Mouse (Mus musculus): ENCODE data around the gene Cpped1. TPM values are rescaled to one million over a fixed set of nuclear protein-coding genes. Genes with fewer than 3 reads are reported as not detected.

Gene Cpped1
- polyA plus RNA-seq, 1 experiment: 29.6 TPM

GRCm38 (mm10) chr16:11814935-11815650, 94.2 kb downstream of the Cpped1 start:
- TF ChIP-seq CEBPB (IDR thresholded peaks at IDR 0.05; ENCODE audit: insufficient read depth, poor library complexity, severe bottlenecking) (no peak), TCF12 (IDR thresholded peaks at IDR 0.05; ENCODE audit: insufficient read depth, poor library complexity, severe bottlenecking) (no peak), MAX (IDR thresholded peaks at IDR 0.05; ENCODE audit: low read depth) (no peak), MYOD1 (IDR thresholded peaks at IDR 0.05; ENCODE audit: control insufficient read depth in 1 of 3, insufficient read length in 2 of 3, low read depth in 2 of 3) (peak in 2 of 3 experiments; percentile 30 to 63), USF1 (IDR thresholded peaks at IDR 0.05; ENCODE audit: low read depth) (no peak), MYOG (IDR thresholded peaks at IDR 0.05; ENCODE audit: control insufficient read depth in 1 of 3, insufficient read depth in 1 of 3, insufficient read length in 2 of 3, low read depth in 2 of 3) (peak in 2 of 3 experiments; percentile 45 to 56)
- no peaks in the 10 kb centered on the region for H3K79me2 ChIP-seq (ENCODE audit: control insufficient read depth, insufficient read depth)
- no peak overlapping the region for H3K4me3 ChIP-seq
- H3K4me2 ChIP-seq (ENCODE audit: low read depth): no peak overlapping the region
- H3K36me3 ChIP-seq (ENCODE audit: control insufficient read depth, insufficient read depth): no peaks in the 10 kb centered on the region
- no peaks in the 10 kb centered on the region for H3K27me3 ChIP-seq (ENCODE audit: control insufficient read depth, insufficient read depth, insufficient read length)
- H3ac ChIP-seq (ENCODE audit: control insufficient read depth, insufficient read length): no peak overlapping the region

DNA sequence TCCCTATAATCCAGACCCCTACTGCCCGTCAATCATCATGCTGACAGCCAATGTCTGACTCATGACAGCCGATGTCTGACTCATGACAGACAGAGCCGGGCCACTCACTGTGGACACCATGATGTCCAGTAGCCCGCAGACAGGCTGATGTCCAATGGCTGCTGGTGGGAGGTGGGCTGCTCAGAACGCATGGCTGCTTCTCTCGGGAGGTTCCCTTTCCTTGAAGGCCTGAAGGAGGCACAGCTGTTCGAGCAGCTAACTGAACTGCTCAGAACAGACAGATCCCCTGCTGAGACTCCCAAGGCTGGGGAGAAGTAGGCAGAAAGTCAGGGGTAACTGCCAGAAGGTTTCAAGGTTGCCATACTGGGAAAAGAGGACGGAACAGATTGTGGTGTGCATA, 97.1 kb downstream of the Cpped1 start:
- Histone ChIP-seq H3K4me3 (no peak overlapping the region), H3ac (ENCODE audit: control insufficient read depth, insufficient read length) (no peak overlapping the region), H3K36me3 (ENCODE audit: control insufficient read depth, insufficient read depth) (no peaks in the 10 kb centered on the region), H3K79me2 (ENCODE audit: control insufficient read depth, insufficient read depth) (no peaks in the 10 kb centered on the region), H3K27me3 (ENCODE audit: control insufficient read depth, insufficient read depth, insufficient read length) (no peaks in the 10 kb centered on the region), H3K4me2 (ENCODE audit: low read depth) (no peak overlapping the region)
- no peak for TF ChIP-seq POLR2A (IDR thresholded peaks at IDR 0.05; ENCODE audit: insufficient read length, low read depth)
- TF ChIP-seq CEBPB (IDR thresholded peaks at IDR 0.05; ENCODE audit: insufficient read depth, poor library complexity, severe bottlenecking): no peak
- TF ChIP-seq TCF12 (IDR thresholded peaks at IDR 0.05; ENCODE audit: insufficient read depth, poor library complexity, severe bottlenecking): no peak
- TF ChIP-seq POLR2AphosphoS2 (IDR thresholded peaks at IDR 0.05; ENCODE audit: insufficient read length, low read depth): no peak

DNA sequence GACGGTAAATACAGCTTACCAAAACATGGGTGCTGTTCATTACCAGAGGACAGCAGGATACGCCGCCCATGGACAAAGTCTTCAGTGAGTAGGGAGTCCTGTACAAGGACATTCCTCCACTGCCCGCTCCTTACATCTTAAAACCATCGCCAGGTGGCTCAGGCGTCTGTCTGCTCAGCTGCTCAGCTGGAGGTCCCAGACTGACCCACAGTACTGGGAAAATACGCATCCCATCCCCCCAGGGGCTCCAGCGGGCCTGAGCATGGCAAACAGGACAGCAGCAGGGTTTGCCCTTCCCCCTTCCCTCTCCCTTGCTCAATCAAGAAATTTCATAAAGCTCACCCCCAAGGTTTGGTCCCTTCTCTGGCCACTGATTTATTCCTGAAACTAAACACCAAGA, 99.6 kb downstream of the Cpped1 start:
- Histone ChIP-seq H3K79me2 (ENCODE audit: control insufficient read depth, insufficient read depth) (no peaks in the 10 kb centered on the region), H3K4me2 (ENCODE audit: low read depth) (no peak overlapping the region), H3ac (ENCODE audit: control insufficient read depth, insufficient read length) (no peak overlapping the region), H3K27me3 (ENCODE audit: control insufficient read depth, insufficient read depth, insufficient read length) (no peaks in the 10 kb centered on the region), H3K36me3 (ENCODE audit: control insufficient read depth, insufficient read depth) (no peaks in the 10 kb centered on the region), H3K4me3 (no peak overlapping the region)
- TF ChIP-seq REST (IDR thresholded peaks at IDR 0.05; ENCODE audit: insufficient read depth, insufficient read length): no peak
- TF ChIP-seq MYOG (IDR thresholded peaks at IDR 0.05; ENCODE audit: control insufficient read depth in 1 of 3, insufficient read depth in 1 of 3, insufficient read length in 2 of 3, low read depth in 2 of 3): no peak
- no peak for TF ChIP-seq E2F4 (IDR thresholded peaks at IDR 0.05; ENCODE audit: insufficient read depth)
- TF ChIP-seq MYOD1 (IDR thresholded peaks at IDR 0.05; ENCODE audit: control insufficient read depth in 1 of 3, insufficient read length in 2 of 3, low read depth in 2 of 3): no peak
- TF ChIP-seq POLR2AphosphoS2 (IDR thresholded peaks at IDR 0.05; ENCODE audit: insufficient read length, low read depth): no peak
- TF ChIP-seq SRF (IDR thresholded peaks at IDR 0.05; ENCODE audit: control insufficient read depth, insufficient read length, low read depth): no peak
- TF ChIP-seq MAX (IDR thresholded peaks at IDR 0.05; ENCODE audit: low read depth): no peak
- no peak for TF ChIP-seq POLR2A (IDR thresholded peaks at IDR 0.05; ENCODE audit: insufficient read length, low read depth)
- TF ChIP-seq CEBPB (IDR thresholded peaks at IDR 0.05; ENCODE audit: insufficient read depth, poor library complexity, severe bottlenecking): no peak
- no peak for TF ChIP-seq TCF12 (IDR thresholded peaks at IDR 0.05; ENCODE audit: insufficient read depth, poor library complexity, severe bottlenecking)
- no peak for TF ChIP-seq TCF3 (IDR thresholded peaks at IDR 0.05; ENCODE audit: insufficient read length, low read depth)
- TF ChIP-seq USF1 (IDR thresholded peaks at IDR 0.05; ENCODE audit: low read depth): no peak

DNA sequence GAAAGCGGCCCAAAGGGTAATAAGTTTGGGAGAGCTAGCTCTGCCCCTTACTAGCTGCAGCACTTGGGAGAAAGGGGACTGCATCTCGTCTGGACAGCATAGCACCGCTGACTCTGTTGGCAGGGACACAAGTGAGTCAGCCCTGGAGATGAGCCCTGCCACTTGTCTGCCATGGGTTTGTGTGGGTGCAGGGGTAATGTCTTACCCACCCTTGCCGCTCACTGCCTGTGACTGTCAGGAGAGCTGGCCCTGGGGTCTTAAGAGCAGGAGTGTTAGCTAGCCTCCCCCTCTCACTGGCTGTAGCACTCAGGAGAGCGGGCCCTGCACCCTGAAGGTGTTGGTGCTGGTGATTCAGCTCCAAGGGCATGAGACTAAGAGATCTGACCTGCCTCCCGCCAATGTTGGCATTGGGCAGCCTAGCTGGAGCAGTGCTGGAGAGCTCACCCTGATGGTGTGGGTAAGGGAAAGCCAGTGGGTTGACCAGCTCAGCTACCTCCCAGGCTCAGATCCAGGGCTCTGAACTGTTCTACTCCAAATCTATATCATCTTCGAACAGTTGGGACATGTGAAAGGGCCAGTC, 107.2 kb downstream of the Cpped1 start:
- no peak overlapping the region for H3K4me3 ChIP-seq
- no peaks in the 10 kb centered on the region for H3K36me3 ChIP-seq (ENCODE audit: control insufficient read depth, insufficient read depth)
- H3K79me2 ChIP-seq (ENCODE audit: control insufficient read depth, insufficient read depth): no peaks in the 10 kb centered on the region
- H3K4me2 ChIP-seq (ENCODE audit: low read depth): no peak overlapping the region
- no peaks in the 10 kb centered on the region for H3K27me3 ChIP-seq (ENCODE audit: control insufficient read depth, insufficient read depth, insufficient read length)
- TF ChIP-seq USF1 (IDR thresholded peaks at IDR 0.05; ENCODE audit: low read depth) (no peak), MYOD1 (IDR thresholded peaks at IDR 0.05; ENCODE audit: control insufficient read depth in 1 of 3, insufficient read length in 2 of 3, low read depth in 2 of 3) (peak in 1 of 3 experiments; percentile 31)
- no peak overlapping the region for H3ac ChIP-seq (ENCODE audit: control insufficient read depth, insufficient read length)

DNA sequence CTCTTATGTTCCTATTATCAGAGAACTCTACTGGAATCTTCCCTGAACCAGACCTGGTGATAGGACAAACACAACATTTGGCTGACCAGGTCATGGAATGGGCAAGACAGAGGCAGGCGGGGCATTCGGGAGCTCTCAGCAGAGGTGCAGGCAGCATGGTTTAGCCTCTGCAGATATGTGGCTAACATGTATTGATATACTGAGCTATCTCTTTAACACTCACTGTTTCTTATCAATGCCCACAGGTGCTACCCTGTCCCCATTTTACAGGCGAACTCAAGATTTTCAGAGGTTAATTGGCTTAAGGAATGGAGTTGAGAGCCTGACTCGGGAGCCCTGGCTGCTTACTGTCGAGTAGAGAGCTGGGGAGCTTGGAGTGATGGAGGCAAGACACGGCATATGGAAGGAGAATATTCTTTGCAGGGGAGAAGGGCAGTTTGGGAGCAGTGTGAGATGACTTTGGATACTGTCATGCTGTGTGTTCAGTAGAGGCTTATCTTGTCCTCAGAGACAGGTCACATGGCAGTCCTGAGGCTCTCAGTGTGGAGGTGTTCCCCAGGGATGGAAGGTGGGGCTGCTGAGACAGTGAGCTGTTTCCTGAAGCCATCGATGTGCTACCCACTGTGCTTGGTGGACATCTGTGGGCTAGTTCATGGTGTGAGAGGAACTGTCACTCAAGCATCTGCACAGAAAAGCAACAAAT, 113.3 kb downstream of the Cpped1 start:
- Histone ChIP-seq H3K27me3 (ENCODE audit: control insufficient read depth, insufficient read depth, insufficient read length) (no peaks in the 10 kb centered on the region), H3K36me3 (ENCODE audit: control insufficient read depth, insufficient read depth) (no peaks in the 10 kb centered on the region), H3ac (ENCODE audit: control insufficient read depth, insufficient read length) (no peak overlapping the region), H3K79me2 (ENCODE audit: control insufficient read depth, insufficient read depth) (no peaks in the 10 kb centered on the region), H3K4me2 (ENCODE audit: low read depth) (no peak overlapping the region), H3K4me3 (no peak overlapping the region)
- TF ChIP-seq SRF (IDR thresholded peaks at IDR 0.05; ENCODE audit: control insufficient read depth, insufficient read length, low read depth) (no peak), MAX (IDR thresholded peaks at IDR 0.05; ENCODE audit: low read depth) (no peak), MYOD1 (IDR thresholded peaks at IDR 0.05; ENCODE audit: control insufficient read depth in 1 of 3, insufficient read length in 2 of 3, low read depth in 2 of 3) (no peak), MYOG (IDR thresholded peaks at IDR 0.05; ENCODE audit: control insufficient read depth in 1 of 3, insufficient read depth in 1 of 3, insufficient read length in 2 of 3, low read depth in 2 of 3) (no peak), E2F4 (IDR thresholded peaks at IDR 0.05; ENCODE audit: insufficient read depth) (no peak), TCF3 (IDR thresholded peaks at IDR 0.05; ENCODE audit: insufficient read length, low read depth) (no peak), TCF12 (IDR thresholded peaks at IDR 0.05; ENCODE audit: insufficient read depth, poor library complexity, severe bottlenecking) (no peak), USF1 (IDR thresholded peaks at IDR 0.05; ENCODE audit: low read depth) (no peak), CEBPB (IDR thresholded peaks at IDR 0.05; ENCODE audit: insufficient read depth, poor library complexity, severe bottlenecking) (no peak)

Data from myocyte (in vitro differentiated cells).